Mouse (Mus musculus) megakaryocyte, embryonic 14.5 days (primary cell): ENCODE results near the gene Cyp4a31.

Source experiments
- FLI1 ChIP-seq: IDR thresholded peaks from 2 replicates; pipeline ENCODE4 v1.6.1; 2012; ENCODE audit warnings: low read length, inconsistent platforms, mixed read lengths
- GATA1 ChIP-seq: IDR thresholded peaks from 3 replicates; pipeline ENCODE4 v1.6.1; 2012; ENCODE audit warnings: mixed read lengths, low read length, inconsistent platforms, borderline replicate concordance

- TF ChIP-seq GATA1 = no peak
- no peak for TF ChIP-seq FLI1
Measured at GRCm38 (mm10) chr4:115545101-115545500, 18.3 kb upstream of the Cyp4a31 start.
